Mouse (Mus musculus): ENCODE results near the gene Galnt2.

The Galnt2 gene

GRCm38 (mm10) chr8:124272792-124273191 is 41.6 kb downstream of the Galnt2 start:
- no peak for DNase-seq (ENCODE audit: low spot score)

DNA sequence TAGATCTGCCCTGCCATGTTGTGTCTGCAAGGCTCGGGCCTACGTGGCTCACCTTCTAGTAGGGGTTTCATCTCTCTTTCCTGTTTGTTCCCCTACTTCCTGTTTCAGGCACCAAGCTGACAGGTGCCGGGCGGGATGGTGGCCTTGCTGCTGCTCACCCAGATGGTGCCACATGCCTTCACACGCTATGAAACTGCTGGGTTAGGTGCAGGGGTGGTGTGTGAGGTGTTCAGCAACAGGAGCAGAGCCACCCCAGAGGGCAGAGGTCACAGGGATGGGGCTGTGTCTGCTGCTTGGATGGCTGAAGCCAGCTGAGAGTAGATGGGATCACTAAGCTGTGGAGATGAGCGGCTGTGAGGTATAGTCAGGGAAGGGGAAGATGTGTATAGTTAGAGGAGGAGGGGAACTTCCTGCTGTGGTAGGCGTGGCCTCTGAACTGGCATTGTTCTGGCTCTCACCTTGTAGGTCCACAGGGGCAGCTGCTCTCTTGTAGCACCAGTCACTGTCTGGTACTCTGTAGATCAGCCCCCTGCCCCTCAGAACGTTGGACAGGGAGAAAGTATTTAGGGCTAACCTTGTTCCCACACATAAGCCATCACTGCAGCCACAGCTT is 42.5 kb downstream of the Galnt2 start:
- DNase-seq (ENCODE audit: low spot score), result no peak

GRCm38 (mm10) chr8:124274441-124275120 is 43.4 kb downstream of the Galnt2 start:
- no peak for DNase-seq (ENCODE audit: low spot score)

DNA sequence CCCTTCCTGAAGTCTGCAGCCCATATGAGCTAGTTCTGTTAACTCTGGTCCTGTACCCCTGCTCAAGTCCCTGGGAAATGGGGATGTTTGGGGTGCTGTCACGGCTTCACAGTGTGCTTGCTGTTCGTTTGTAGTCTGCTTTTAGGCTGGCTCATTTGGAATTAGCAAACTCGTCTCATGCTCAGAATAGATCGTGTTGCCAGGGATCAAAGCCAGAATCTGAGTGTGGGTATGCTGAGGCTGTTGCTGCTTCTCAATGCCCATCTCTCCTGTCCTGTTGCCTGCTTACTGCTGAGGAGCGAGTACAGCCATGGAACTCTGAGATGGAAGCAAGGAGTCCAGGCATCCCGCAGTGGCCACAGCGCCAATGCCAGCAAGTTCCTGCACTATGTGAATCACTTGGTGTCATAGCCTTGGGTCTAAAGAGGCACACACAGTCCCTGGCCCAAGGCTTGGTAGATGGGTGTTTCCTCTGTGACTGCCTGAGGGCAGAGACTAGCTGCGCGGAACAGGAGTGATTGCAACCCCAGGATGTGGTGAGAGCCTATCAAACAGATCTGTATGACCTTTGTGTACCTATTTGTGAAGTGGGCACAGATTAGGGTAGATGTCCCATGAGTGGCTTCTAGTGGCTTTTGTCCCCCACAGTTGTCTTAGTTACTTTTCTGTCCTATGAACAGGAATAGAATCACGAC is 44.3 kb downstream of the Galnt2 start:
- no peak for DNase-seq (ENCODE audit: low spot score)

DNA sequence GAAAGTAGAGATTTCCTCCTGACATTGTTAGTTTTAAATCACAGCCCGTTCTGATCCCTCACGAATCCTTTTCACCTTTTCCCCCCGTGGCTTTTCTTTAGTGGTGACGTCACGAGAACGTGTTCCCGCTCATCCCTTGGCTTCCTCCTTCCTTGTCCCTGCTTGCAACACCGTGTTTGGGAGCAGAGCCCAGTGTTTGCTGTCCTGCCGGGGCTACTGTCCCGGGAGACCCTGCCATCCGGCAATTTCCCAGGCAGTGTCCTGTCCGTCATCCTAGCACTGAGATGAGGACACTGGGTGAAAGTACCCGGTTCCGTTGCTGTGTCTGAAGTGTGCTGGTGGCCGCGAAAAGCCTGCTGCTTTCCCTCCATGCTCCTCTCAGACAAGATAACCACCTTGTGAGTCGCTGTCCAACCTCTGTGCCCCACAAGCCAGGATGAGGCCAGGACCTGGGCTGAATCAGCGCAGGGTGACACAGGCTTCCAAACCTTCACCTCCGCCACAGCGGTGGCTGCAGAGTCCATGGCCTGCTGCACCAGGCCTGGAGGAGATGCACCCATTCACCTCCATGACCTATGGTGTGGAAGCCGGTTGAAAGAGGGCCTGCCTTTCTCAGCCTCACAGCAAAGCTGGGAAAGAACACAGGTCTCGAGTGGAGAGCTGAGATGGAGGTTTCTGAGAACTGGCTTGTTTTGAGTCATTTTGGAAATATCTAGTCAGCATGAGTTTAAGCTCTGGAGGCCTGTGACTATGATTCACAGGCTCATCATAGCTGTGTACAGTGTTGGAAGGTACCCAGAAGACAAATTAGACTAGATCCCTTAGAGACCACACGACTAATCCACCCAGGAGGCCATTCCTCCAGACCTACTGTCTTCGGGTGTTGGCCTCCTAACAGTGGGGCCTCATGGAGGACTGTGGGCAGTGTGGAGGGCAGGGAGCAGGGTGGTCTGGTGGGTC is 47.0 kb downstream of the Galnt2 start:
- no peak for DNase-seq (ENCODE audit: low spot score)

- no peak for DNase-seq (ENCODE audit: low spot score)
These were observed 47.9 kb downstream of the Galnt2 start for GRCm38 (mm10) chr8:124278956-124279689.

DNA sequence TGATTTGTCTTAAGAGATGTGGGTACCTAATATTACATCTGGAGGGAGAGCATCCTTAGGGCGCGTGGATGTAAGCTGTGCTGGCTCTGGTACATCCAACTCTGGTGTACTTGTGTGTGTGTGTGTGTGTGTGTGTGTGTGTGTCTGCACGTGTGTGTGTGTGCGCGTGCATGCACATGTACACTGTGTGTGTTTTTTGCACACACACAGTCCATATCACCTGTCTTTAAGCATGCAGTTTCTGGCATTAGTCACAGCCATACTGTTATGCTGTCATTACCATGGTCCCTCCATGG is 48.4 kb downstream of the Galnt2 start:
- DNase-seq (ENCODE audit: low spot score), result no peak

DNA sequence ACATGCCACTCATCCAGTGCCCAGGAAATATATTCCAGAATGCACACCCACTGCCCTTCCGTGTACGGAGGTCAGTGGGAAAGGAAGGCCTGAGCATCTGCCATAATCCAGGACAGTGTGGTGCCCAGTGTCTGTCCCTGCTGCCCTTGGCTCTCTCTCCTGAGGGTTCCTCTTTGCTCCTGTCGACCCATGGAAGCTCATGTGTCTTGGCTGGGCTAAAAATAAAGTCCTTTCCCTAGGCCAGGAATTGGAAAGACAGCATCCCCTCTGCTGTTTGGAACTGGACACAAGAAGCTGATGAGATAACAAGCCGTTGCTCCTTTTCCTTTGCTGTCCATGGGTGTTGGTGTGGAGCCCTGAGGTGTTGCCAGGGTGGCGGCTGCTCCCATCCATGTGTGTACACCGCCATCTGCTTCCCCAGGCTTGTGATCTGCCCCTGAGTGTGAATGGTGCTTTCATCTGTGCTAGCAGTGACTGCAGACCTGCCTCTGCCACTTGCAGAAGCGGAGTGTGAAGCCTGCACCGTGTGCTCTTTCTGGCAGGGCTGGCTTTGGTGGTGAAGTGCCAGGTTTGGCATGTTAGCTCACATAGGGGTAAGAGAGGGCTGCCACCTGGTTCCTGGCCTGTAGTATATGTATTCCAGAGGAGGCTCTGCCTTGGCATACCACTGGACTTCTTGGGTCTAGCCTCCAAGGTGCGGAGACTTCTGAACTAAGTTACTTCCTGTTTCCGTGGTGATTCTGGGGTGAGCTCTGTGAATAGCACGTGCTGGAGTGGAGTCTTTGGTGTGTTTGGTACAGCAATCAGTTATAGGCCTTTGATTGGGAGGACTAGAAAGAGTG is 50.7 kb downstream of the Galnt2 start:
- no peak for DNase-seq (ENCODE audit: low spot score)

- no peak for DNase-seq (ENCODE audit: low spot score)
These were observed 51.9 kb downstream of the Galnt2 start for GRCm38 (mm10) chr8:124282878-124283630.

- DNase-seq (ENCODE audit: low spot score), result no peak
These were observed 52.6 kb downstream of the Galnt2 start for GRCm38 (mm10) chr8:124283644-124284332.

DNA sequence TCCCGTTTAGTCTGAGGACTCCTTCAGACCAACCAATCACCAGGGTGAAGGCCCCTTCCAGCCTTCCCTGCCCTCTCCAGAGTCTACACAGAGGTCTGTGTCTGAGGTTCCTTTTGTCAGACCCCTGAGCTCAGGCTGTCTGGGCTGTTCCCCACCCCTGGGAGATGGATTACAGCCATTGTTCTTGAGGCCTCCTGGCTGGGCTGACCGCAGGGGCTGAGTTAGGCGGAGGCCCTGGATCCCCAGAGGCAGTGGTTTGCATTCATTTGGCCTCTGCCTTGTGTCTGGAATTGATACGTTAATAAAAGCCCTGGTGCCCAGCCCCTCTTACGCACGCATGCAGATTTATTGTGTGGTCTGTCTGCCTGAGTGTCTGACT is 53.1 kb downstream of the Galnt2 start:
- DNase-seq (ENCODE audit: low spot score), result peak; percentile 77

- DNase-seq (ENCODE audit: low spot score), result no peak
These were observed 53.9 kb downstream of the Galnt2 start for GRCm38 (mm10) chr8:124284984-124285576.

DNA sequence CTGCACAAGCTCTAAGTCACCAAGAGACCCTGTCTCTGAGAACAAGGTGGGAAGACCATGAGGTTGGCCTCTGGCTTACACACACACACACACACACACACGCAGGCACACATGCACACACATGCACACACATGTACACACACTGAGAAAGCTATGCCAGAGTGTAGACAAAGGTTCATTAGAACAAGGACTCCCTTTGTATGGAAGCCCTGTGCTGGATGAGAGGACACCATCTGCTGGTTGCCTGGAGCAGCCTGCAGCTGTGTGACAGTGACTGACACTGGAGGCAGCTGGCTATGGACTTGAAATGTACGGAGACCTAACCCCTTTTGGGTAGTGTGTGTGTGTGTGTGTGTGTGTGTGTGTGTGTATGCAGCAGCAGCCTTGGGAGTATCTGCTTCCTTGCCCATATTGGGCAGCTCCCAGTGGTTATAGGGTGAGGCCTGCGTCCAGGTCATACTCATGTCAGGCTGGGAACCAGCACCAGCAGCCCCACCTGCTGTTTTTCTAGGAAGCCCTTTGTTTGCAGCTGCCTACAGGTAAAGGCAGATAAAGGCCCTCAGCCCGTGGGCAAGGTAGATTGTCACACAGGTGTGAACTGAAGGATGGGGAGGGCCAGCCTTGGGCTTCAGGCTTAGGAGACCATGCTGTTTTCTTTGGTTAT is 55.4 kb downstream of the Galnt2 start:
- DNase-seq (ENCODE audit: low spot score), result peak; percentile 65

GRCm38 (mm10) chr8:124288215-124288864 is 57.1 kb downstream of the Galnt2 start:
- DNase-seq (ENCODE audit: low spot score), result no peak

- no peak for DNase-seq (ENCODE audit: low spot score)
These were observed 58.4 kb downstream of the Galnt2 start for GRCm38 (mm10) chr8:124289481-124290050.

DNA sequence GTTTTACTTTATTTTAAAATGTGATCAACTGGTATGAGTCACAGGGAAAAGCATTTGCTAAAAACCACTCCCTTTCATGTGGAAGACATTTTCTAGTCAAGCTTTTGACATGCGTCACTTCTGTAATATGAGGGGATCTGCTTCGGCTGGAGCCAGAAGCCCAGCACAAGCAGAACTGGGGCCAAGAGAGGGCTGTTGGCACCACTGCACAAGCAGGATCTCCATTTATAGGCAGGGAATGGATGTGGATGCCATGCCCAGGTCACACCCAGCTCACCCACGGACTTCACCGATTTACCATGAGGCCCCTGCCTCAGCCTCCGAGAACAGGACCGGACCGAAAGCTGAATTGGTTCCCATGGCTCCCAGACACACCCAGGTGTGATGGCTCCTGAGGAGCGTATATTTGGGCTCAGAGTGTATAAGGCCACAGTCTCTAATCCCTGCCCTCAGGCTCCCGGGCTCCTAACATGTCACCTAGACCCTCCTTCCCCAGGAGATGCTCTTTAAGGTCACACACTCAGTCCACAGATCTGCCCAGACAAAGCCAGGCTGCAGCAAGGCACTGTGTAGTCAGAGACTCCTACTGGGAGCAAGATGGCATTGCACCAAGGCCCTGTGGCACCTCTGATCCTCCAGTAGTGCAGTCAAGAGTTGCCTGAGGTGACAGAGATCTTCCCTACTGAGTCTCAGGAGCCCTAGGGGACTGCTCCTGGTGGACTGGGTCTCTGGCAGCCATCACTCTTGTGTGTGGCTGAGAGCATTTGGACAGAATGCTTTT is 59.9 kb downstream of the Galnt2 start:
- DNase-seq (ENCODE audit: low spot score), result no peak

DNA sequence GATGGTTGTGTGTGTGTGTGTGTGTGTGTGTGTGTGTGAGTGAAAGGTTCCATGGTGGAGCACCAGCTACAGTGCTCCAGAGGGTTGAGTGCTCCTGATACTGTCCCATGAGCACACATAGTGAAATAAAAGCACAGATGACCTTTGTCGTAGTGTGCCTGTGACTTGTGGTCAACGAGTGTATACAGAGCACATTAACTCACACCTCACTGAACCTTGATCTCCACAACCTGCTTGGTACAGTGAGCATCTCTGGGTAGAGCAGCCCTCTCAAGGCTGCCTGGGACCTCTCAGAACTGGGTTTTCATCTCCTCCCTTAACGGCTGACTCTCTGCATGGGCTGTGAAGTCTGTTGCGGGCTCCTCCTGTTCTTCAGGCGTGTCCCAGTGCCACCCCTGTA is 60.5 kb downstream of the Galnt2 start:
- no peak for DNase-seq (ENCODE audit: low spot score)
